Mouse (Mus musculus): Measurements from ENCODE around the gene Olfr437. TPM values are rescaled to one million over a fixed set of nuclear protein-coding genes. Genes with fewer than 3 reads are reported as not detected.
"Not testable (repeated sequence)": the region's sequence is repeated elsewhere in the genome, so short reads cannot be mapped to it uniquely, and the experiment has no call there.

The Olfr437 gene
- polyA plus RNA-seq, 1 experiment = not detected

DNA sequence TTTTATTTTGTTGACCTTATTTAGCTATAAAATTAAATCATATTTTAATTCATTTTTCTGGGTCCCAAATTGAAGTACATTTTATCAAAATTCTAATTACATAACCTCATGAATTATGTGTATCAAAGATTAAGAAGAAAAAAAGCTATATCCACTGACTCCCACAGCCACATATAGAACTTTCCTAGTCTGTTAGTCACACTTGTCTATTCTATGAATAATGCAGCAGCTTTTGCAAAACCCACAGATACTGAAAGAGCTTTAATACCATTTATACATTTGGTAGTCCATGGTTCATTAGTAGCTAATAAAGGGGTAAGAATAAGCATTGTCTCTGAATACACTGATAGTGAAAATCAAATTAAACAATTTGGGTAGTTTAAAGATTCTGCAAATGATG is 39.7 kb downstream of the Olfr437 start:
- TF ChIP-seq CTCF (IDR thresholded peaks at IDR 0.05; ENCODE audit: extremely low read depth, insufficient read depth, low read length) = no peak
- TF ChIP-seq POLR2A (IDR thresholded peaks at IDR 0.05; ENCODE audit: extremely low read depth, insufficient read depth, low read length) = no peak
- Histone ChIP-seq H3K4me3 (ENCODE audit: insufficient read depth, low read length) (no peak overlapping the region), H3K27ac (ENCODE audit: insufficient read depth, low read length) (no peak overlapping the region), H3K4me1 (ENCODE audit: control insufficient read depth, insufficient read depth, low read length) (peaks cover 1% of the 10 kb centered on the region; the same call in 1 of the 2 replicates)

DNA sequence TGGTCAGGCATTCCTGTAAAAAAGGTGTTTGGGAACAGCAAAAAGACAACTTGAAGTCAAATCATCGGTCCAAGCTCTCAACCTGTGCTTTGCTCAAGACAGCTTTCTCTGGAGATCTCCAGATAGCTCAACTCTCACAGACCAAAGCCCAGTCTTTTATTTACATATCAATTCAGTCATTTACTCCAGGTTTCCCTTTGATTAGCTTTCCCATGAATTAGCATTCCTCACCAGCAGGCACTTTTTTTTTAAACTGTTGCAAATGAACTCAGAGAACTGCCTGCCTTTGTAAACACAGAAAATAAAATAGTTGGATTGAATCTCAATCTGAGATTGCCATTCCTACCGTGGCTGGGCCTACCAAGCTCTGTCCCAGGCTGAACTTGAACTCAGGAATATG is 42.3 kb downstream of the Olfr437 start:
- H3K4me1 ChIP-seq (ENCODE audit: control insufficient read depth, insufficient read depth, low read length) = peaks cover 1% of the 10 kb centered on the region; the same call in 1 of the 2 replicates
- TF ChIP-seq POLR2A (IDR thresholded peaks at IDR 0.05; ENCODE audit: extremely low read depth, insufficient read depth, low read length) = no peak
- TF ChIP-seq CTCF (IDR thresholded peaks at IDR 0.05; ENCODE audit: extremely low read depth, insufficient read depth, low read length) = no peak
- no peak overlapping the region for H3K4me3 ChIP-seq (ENCODE audit: insufficient read depth, low read length)
- H3K27ac ChIP-seq (ENCODE audit: insufficient read depth, low read length) = no peak overlapping the region

DNA sequence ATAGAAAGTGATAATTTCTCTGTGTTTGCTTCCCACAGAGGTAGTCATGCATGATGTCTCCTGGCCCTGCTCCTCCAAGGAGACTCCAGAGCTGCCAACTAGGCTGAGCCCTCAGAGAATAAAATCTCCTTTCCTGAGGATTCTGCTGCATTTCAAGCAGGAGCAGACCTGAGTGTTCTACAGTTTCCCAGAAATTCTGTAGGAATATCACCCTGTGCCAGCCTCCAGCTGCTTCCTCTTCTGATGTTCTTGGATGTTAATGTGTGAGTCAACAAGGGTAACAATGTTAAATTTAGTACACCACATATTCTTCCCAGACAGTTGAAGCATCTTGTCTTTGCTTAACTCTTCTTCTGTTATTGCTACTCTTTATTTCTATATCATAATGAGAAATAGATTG is 49.8 kb downstream of the Olfr437 start, which contains the start of gene Olfr434:
Gene Olfr434, plus strand, starts transcription at position 149 of the 400 bp plus-strand sequence.
- H3K27ac ChIP-seq (ENCODE audit: insufficient read depth, low read length); H3K4me3 ChIP-seq (ENCODE audit: insufficient read depth, low read length); H3K4me1 ChIP-seq (ENCODE audit: control insufficient read depth, insufficient read depth, low read length): not testable (repeated sequence)

Other genes with a start within 250 kb of the Olfr437 start
- gene Olfr446, start 241.9 kb upstream of the Olfr437 start, polyA plus RNA-seq (2012; rRNA removed) = not detected in 2 replicates
- gene Olfr444, start 214.2 kb upstream of the Olfr437 start, polyA plus RNA-seq (2012; rRNA removed) = not detected in 2 replicates
- not detected in 2 replicates for gene Olfr441, start 56.9 kb upstream of the Olfr437 start, polyA plus RNA-seq (2012; rRNA removed)
- gene Olfr237-ps1, start 16.7 kb upstream of the Olfr437 start, polyA plus RNA-seq (2012; rRNA removed) = not detected in 2 replicates
- not detected in 2 replicates for gene Olfr13, start 8.9 kb downstream of the Olfr437 start, polyA plus RNA-seq (2012; rRNA removed)
- not detected in 2 replicates for gene Olfr435, start 33.9 kb downstream of the Olfr437 start, polyA plus RNA-seq (2012; rRNA removed)
- gene Olfr434, start 49.7 kb downstream of the Olfr437 start, polyA plus RNA-seq (2012; rRNA removed) = not detected in 2 replicates
- not detected in 2 replicates for gene Olfr47, start 68.2 kb downstream of the Olfr437 start, polyA plus RNA-seq (2012; rRNA removed)
- 2.4 and 2.8 TPM in 2 replicates for gene Arhgef5, start 102.3 kb downstream of the Olfr437 start, polyA plus RNA-seq (2012; rRNA removed)
- 0.13 TPM in 1 of 2 replicates, not detected in the other for gene Nobox, start 146.3 kb downstream of the Olfr437 start, polyA plus RNA-seq (2012; rRNA removed)

All from cortical plate, adult 2 months (tissue).